20 mouse cellular contexts compared by ENCODE assay signal in the genomic region with DNA sequence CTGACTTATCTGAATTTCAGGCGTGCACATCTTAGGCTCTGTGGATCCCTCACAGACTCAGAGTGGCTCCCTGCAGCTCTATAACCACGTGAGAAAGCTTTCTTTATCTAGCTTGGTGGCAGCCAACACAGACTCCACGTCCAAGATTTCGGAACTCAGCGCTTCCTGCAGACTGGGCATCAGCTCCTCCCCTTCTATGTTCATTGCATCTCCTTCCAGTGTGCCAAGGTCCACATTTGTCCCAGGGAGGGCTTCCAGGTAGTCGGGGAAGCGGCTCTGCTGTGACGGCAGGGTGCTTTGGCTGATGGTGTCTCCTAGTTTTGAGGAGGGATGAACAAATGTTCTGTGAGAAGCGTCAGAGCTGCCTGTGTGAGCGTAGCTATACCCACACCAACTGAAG.
DNase-seq lines count a peak whose midpoint lies in the region; ATAC-seq and TF ChIP-seq lines count a peak whose summit lies in the region.
"Had no signal": no experiment of that assay in that cellular context is flagged by ENCODE, and none has a peak within 500 bp of the region (broad histone marks: within the 10 kb centered on the region; RNA-seq: fewer than 3 reads in every experiment).

No protein-coding gene starts in this region.

- H3K4me3 ChIP-seq in layer of hippocampus, adult 2 months, result peak overlapping the region; percentile 33; the same call in 1 of the 2 replicates
- H3K4me3 ChIP-seq in cerebellum, adult 2 months (replicated peaks; ENCODE audit: insufficient read depth, low read depth, low read length), result peak overlapping the region; percentile 47
- H3K4me3 ChIP-seq in midbrain, embryonic 11.5 days (ENCODE audit: low read depth, low read length), result no peak overlapping the region
- H3K4me3 ChIP-seq: forebrain, embryonic 10.5 days; heart, embryonic 12.5 days; intestine, embryonic 15.5 days; limb, embryonic 13.5 days; liver, embryonic 13.5 days; lung, embryonic 15.5 days; midbrain, embryonic 12.5 days; neural tube, embryonic 13.5 days; stomach, embryonic 15.5 days had no signal

- no peak for TF ChIP-seq POLR2A in cerebellum, adult 2 months (IDR thresholded peaks at IDR 0.05; ENCODE audit: borderline replicate concordance, insufficient read depth, low read length)

- H3K4me2 ChIP-seq in midbrain, embryonic 11.5 days, result no peak overlapping the region
- H3K4me2 ChIP-seq: heart, embryonic 12.5 days; hindbrain, embryonic 14.5 days; intestine, embryonic 15.5 days; limb, embryonic 13.5 days; liver, embryonic 13.5 days; lung, embryonic 15.5 days; midbrain, embryonic 12.5 days; neural tube, embryonic 13.5 days; stomach, embryonic 15.5 days had no signal

- no peak for ATAC-seq in midbrain, embryonic 11.5 days (ENCODE audit: low FRiP score)
- ATAC-seq: intestine, embryonic 15.5 days had no signal

- no peak overlapping the region for H3K9ac ChIP-seq in midbrain, embryonic 11.5 days (ENCODE audit: low read length)
- H3K9ac ChIP-seq: heart, embryonic 12.5 days; hindbrain, embryonic 14.5 days; intestine, embryonic 15.5 days; limb, embryonic 13.5 days; liver, embryonic 13.5 days; lung, embryonic 15.5 days; midbrain, embryonic 12.5 days; neural tube, embryonic 13.5 days; stomach, embryonic 15.5 days had no signal

- no peaks in the 10 kb centered on the region for H3K27me3 ChIP-seq in cerebellum, adult 2 months (ENCODE audit: control insufficient read depth, insufficient read depth, low read length)
- no peaks in the 10 kb centered on the region for H3K27me3 ChIP-seq in midbrain, embryonic 11.5 days (ENCODE audit: control insufficient read depth, insufficient read depth, low read length)
- H3K27me3 ChIP-seq: heart, embryonic 12.5 days; intestine, embryonic 15.5 days; limb, embryonic 13.5 days; liver, embryonic 13.5 days; lung, embryonic 15.5 days; midbrain, embryonic 12.5 days; neural tube, embryonic 13.5 days; stomach, embryonic 15.5 days had no signal

- no peaks in the 10 kb centered on the region for H3K4me1 ChIP-seq in cerebellum, adult 2 months (ENCODE audit: control insufficient read depth, insufficient read depth, low read length)
- no peaks in the 10 kb centered on the region for H3K4me1 ChIP-seq in midbrain, embryonic 11.5 days (ENCODE audit: control insufficient read depth, insufficient read depth, low read length)
- H3K4me1 ChIP-seq: forebrain, embryonic 10.5 days; intestine, embryonic 15.5 days; liver, embryonic 13.5 days; lung, embryonic 15.5 days; midbrain, embryonic 12.5 days; stomach, embryonic 15.5 days had no signal

- no peak for DNase-seq in layer of hippocampus, adult 2 months (ENCODE audit: low spot score in 2 of 2)
- DNase-seq in layer of hippocampus, adult 9-11 months, result no peak
- peak; percentile 11 for DNase-seq in cerebellum, adult 11 months
- peak; percentile 42 to 51 for DNase-seq in cerebellum, adult 2 months
- DNase-seq in right cerebral cortex, postnatal 25 days, result peak; percentile 49
- DNase-seq in midbrain, embryonic 11.5 days (ENCODE audit: low spot score, missing footprints), result no peak
- no peak for DNase-seq in gastrocnemius, postnatal 25 days
- DNase-seq: adrenal gland, adult 8-10 months; kidney, adult 9 months; kidney, postnatal 25 days; liver, embryonic 13.5 days had no signal

- 27% methylated on average over 10 of the region's 10 CpGs for WGBS in cerebellum, adult 2 months
- 96% methylated on average over 10 of the region's 10 CpGs for WGBS in midbrain, embryonic 11.5 days

- H3K9me3 ChIP-seq in midbrain, embryonic 11.5 days (ENCODE audit: control insufficient read depth, low read length), result peaks cover 10% of the 10 kb centered on the region; the same call in 1 of the 2 replicates
- H3K9me3 ChIP-seq: liver, embryonic 13.5 days had no signal

- no peak for TF ChIP-seq CTCF in layer of hippocampus, adult 2 months (conservative IDR thresholded peaks at IDR 0.05)
- TF ChIP-seq CTCF in cerebellum, adult 2 months (IDR thresholded peaks at IDR 0.05; ENCODE audit: borderline replicate concordance, insufficient read depth, low read depth, low read length), result no peak

- peaks cover 31% of the 10 kb centered on the region for H3K36me3 ChIP-seq in midbrain, embryonic 11.5 days (ENCODE audit: control insufficient read depth, insufficient read depth, low read length)

- H3K27ac ChIP-seq in layer of hippocampus, adult 2 months, result peak overlapping the region; percentile 33; the same call in 1 of the 2 replicates
- H3K27ac ChIP-seq in cerebellum, adult 2 months (ENCODE audit: insufficient read depth, low read length), result no peak overlapping the region
- H3K27ac ChIP-seq in midbrain, embryonic 11.5 days (ENCODE audit: low read depth, low read length), result no peak overlapping the region
- H3K27ac ChIP-seq: forebrain, embryonic 10.5 days; hindbrain, embryonic 14.5 days; intestine, embryonic 15.5 days; limb, embryonic 13.5 days; liver, embryonic 13.5 days; lung, embryonic 15.5 days; midbrain, embryonic 12.5 days; neural tube, embryonic 13.5 days; stomach, embryonic 15.5 days had no signal

Comparison
In these comparisons a context has a peak if more than half of its experiments do, and no peak if none do; other contexts are left out.
1. DNase-seq: peak in cerebellum, adult 11 months (single experiment), cerebellum, adult 2 months (2 of 2) and right cerebral cortex, postnatal 25 days (single experiment); none in layer of hippocampus, adult 2 months (0 of 2), layer of hippocampus, adult 9-11 months (single experiment), midbrain, embryonic 11.5 days (single experiment) and gastrocnemius, postnatal 25 days (single experiment).